Mouse (Mus musculus): ENCODE data around the gene Tbc1d10b.

GRCm38 (mm10) chr7:127223515-127224478, 15.5 kb upstream of the Tbc1d10b start:
- TF ChIP-seq ZKSCAN1 (IDR thresholded peaks at IDR 0.05; ENCODE audit: low read depth, low read length) (no peak), CTCF (IDR thresholded peaks at IDR 0.05 in 2 of 3, conservative IDR thresholded peaks at IDR 0.05 in 1 of 3; ENCODE audit: control insufficient read depth in 1 of 3, insufficient read depth in 1 of 3, low read depth in 2 of 3, low read length in 3 of 3, poor library complexity in 1 of 3, severe bottlenecking in 1 of 3) (no peak), MAZ (IDR thresholded peaks at IDR 0.05; ENCODE audit: low read depth, low read length) (no peak), RAD21 (IDR thresholded peaks at IDR 0.05; ENCODE audit: low read depth, low read length) (no peak), E2F4 (IDR thresholded peaks at IDR 0.05; ENCODE audit: borderline replicate concordance, low read depth, low read length) (no peak), EP300 (IDR thresholded peaks at IDR 0.05; ENCODE audit: low read depth in 1 of 2, low read length in 2 of 2) (no peak), TCF12 (IDR thresholded peaks at IDR 0.05; ENCODE audit: low read depth, low read length) (no peak), MYC (IDR thresholded peaks at IDR 0.05; ENCODE audit: low read depth, low read length) (no peak), POLR2A (IDR thresholded peaks at IDR 0.05; ENCODE audit: control insufficient read depth in 1 of 2, insufficient read depth in 1 of 2, low read depth in 1 of 2, low read length in 2 of 2, poor library complexity in 1 of 2) (no peak), MEF2A (IDR thresholded peaks at IDR 0.05; ENCODE audit: extremely low read depth, insufficient replicate concordance, low read depth, low read length, poor library complexity, severe bottlenecking) (no peak), HCFC1 (IDR thresholded peaks at IDR 0.05; ENCODE audit: low read depth, low read length) (no peak), MYB (IDR thresholded peaks at IDR 0.05; ENCODE audit: low read depth, low read length) (no peak), KAT2A (conservative IDR thresholded peaks at IDR 0.05; ENCODE audit: low read depth, low read length) (no peak)

All from MEL (cell line).